Mouse (Mus musculus): ENCODE measurements around the gene Gm11060. TPM values are rescaled to one million over a fixed set of nuclear protein-coding genes. Genes with fewer than 3 reads are reported as not detected.

Gene Gm11060
- total RNA-seq, 2 experiments from 2014 or later = not detected

DNA sequence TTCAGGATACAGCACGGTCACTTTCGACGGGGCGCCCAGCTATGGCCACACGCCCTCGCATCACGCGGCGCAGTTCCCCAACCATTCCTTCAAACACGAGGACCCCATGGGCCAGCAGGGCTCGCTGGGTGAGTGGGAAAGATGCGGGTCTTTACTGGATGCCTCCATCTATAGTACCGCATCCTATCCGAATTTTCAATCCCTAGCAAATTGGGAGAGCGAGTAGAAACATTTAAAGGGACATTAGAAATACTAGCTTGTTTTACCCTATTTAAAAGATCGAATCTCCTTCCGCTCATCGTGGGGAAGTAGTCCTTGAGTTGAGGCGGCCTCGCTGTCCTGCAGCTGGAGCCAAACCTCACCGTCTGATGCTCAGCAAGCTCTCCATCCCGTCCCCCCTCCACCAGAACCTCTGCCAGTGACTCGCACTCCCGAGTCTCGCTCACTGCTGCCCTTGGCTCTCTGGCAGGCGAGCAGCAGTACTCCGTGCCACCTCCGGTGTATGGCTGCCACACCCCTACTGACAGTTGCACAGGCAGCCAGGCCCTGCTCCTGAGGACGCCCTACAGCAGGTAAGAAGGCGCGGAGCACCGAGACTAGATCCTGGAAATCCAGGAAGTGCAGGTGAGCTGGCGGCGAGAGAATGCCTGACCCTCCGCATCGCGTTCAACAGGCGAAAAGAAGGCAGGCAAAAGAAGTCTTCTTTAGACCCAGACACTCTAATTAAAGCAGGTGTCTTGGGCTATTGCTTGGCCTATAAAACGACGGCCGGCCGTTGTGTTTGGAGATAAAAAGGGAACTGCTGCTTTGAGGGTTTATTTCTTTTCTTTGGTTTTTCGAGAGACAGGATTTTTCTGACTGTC, 41.3 kb downstream of the Gm11060 start:
- intact Hi-C loops (cut with DNase I) = no loop called here
- no peak overlapping the region for H3K27ac ChIP-seq
- DNase-seq = no peak
- no peak overlapping the region for H3K4me3 ChIP-seq
- no peak for TF ChIP-seq CTCF (IDR thresholded peaks at IDR 0.05)

DNA sequence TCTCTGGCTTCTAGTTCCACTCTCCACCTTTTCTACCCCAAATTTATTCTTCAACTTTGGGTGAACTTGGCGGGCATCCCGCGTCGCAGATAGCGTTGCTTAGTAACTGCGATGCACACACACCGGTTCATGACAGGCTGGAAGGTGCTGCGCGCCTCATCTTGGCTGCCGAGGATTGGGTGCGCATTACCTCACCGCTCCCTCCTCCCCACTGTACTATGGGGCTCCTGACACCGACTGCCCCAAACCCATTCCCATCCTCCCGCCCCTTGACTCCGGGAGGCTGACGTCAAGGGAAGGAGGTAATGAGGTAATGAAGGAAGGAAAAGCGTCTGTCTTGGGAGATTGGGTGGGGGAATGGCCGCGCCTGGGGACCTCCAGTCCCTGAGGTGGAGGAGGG, 42.5 kb downstream of the Gm11060 start:
- no peak for DNase-seq

DNA sequence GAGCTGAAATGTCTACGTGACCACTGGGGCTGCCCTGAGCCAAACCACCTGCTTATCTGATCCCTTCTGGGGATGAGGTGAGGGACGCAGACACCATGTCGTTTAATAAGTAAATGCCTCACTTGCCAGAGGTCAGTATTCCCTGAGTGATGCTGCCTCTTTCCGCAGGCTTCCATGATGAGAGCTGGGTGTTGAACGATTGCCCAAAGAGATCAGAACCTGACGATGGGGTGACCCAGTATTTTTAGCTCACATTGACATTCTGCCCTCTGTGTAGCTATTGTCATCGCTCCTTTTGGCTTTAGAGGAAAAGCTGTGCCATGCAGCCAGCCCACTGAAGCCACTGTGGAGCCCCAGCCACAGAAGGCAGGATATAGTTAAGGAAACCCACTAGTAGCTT, 47.7 kb downstream of the Gm11060 start:
- no peak overlapping the region for H3K27ac ChIP-seq
- intact Hi-C loops (cut with DNase I) = no loop called here
- H3K4me3 ChIP-seq = no peak overlapping the region
- DNase-seq = no peak
- TF ChIP-seq CTCF (IDR thresholded peaks at IDR 0.05) = no peak

More for the DNA sequence above, 42.5 kb downstream of the Gm11060 start:
- Histone ChIP-seq H3K27ac (no peak overlapping the region), H3K4me3 (no peak overlapping the region)
- TF ChIP-seq CTCF (IDR thresholded peaks at IDR 0.05) = no peak
- intact Hi-C loops (cut with DNase I) = no loop called here

DNA sequence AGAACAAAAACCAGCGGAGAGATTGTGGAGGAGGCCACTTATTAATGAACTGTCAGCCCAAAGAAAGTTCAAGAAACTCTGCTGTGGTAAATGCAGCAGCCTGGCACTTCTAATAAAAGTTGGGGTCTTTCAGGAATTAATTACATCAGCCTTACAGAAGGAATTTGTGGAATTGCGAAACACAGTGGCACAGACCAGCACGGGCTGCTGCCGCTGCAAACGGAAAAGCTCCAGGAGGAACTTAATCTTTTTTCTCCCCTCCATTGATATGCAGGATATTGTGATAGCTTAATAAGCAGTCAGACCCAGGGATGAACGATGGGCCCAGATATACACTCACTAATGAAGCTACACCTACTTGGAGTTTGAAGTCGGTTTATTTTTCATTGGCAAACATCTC, 49.6 kb downstream of the Gm11060 start:
- Histone ChIP-seq H3K4me3 (no peak overlapping the region), H3K27ac (no peak overlapping the region)
- intact Hi-C loops (cut with DNase I) = no loop called here
- DNase-seq = no peak
- no peak for TF ChIP-seq CTCF (IDR thresholded peaks at IDR 0.05)

Other genes starting within 250 kb of the Gm11060 start
- gene Prrg4, start 242.1 kb upstream of the Gm11060 start, total RNA-seq (2021) = under 1 TPM; 0.20 to 0.23 TPM
- 1 to 10 TPM; 3.5 to 3.7 TPM for gene Ccdc73, start 224.2 kb upstream of the Gm11060 start, total RNA-seq (2021)
- gene Eif3m, start 74.9 kb upstream of the Gm11060 start, total RNA-seq (2021) = 10 to 100 TPM; 90.6 to 91.6 TPM
- gene Wt1, start 34.5 kb downstream of the Gm11060 start, total RNA-seq (2021) = not detected
- gene Them7, start 132.3 kb downstream of the Gm11060 start, total RNA-seq (2021) = under 1 TPM in 1 of 2 experiments, not detected in 1; 0.22 TPM